Mouse (Mus musculus): ENCODE data around the gene Dnajb3. TPM values are rescaled to one million over a fixed set of nuclear protein-coding genes. Genes with fewer than 3 reads are reported as not detected.
"Not testable (repeated sequence)": the region's sequence is repeated elsewhere in the genome, so short reads cannot be mapped to it uniquely, and the experiment has no call there.

The Dnajb3 gene
- total and polyA plus RNA-seq, 3 experiments = not detected

DNA sequence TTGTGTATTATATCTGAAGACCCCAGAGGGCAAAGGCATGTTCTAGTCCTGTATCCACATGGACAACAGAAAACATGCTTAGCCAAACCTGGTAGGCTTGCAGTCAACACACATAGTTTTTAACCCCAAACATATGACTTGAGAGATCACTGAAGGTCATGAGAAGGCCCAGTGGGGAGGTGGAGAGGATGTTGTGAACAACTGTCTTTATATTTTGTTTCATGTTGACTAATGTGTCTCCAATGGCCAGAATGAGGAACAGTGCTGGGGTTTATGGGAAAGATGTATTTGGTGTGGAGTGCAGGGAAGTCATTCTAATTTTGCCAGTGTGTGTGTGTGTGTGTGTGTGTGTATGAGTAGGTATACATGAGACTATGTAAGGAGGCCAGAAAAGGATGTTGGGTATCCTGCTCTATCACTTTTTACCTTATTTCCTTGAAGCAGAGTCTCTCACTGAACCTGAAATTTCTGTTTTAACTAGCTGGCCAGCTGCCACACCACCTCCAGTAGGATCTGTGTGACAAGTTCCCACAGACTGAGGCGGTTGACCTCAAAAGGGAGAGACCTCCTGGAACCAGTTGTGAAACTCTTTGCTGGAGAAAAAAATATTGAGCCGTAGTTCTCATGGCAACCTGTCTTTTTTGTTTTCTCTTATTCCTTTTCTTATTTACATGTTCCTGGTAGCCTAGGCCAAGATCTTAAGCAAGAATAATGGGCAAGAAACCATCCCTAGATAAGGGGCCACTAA lies 18.6 kb upstream of the Dnajb3 start:
- Histone ChIP-seq H3K36me3 (replicated peaks in 1 of 2; ENCODE audit: control insufficient read depth in 1 of 2, insufficient read depth in 1 of 2, low read length in 1 of 2) (no peaks in the 10 kb centered on the region), H3K9ac (ENCODE audit: insufficient read depth, low read depth) (no peak overlapping the region), H3K9me3 (replicated peaks; ENCODE audit: low read length) (peaks cover 53% of the 10 kb centered on the region), H3K79me2 (replicated peaks; ENCODE audit: control insufficient read depth, extremely low read depth, insufficient read depth, poor library complexity, severe bottlenecking) (no peaks in the 10 kb centered on the region), H3K27ac (ENCODE audit: insufficient read depth, low read depth) (no peak overlapping the region), H3K4me2 (ENCODE audit: insufficient read depth, low read depth, poor library complexity, severe bottlenecking) (no peak overlapping the region), H3K27me3 (replicated peaks) (no peaks in the 10 kb centered on the region), H3K4me3 (replicated peaks in 1 of 3; ENCODE audit: low read depth in 2 of 3, low read length in 2 of 3, poor library complexity in 1 of 3) (no peak overlapping the region), H3K4me1 (ENCODE audit: control insufficient read depth in 1 of 2, insufficient read depth in 2 of 2) (0 out of 4 replicates have a peak, but pooled peaks cover 0 to 3% of the 10 kb centered on the region in 2 experiments)
- dilution Hi-C loops (cut with MboI; ENCODE audit: extremely low pct_ligation_motif_present, extremely low pct_unique_long_range_greater_than_20kb, low sequenced_read_pairs) = no loop called here
- in situ Hi-C loops (cut with MboI; ENCODE audit: low pct_ligation_motif_present, low pct_unique_long_range_greater_than_20kb, low sequenced_read_pairs) = no loop called here
- DNase-seq (ENCODE audit: extremely low read depth) = no peak
- TF ChIP-seq E2F4 (IDR thresholded peaks at IDR 0.05; ENCODE audit: insufficient replicate concordance, low read depth, low read length) (no peak), MAZ (IDR thresholded peaks at IDR 0.05; ENCODE audit: low read depth, low read length) (no peak), NELFE (IDR thresholded peaks at IDR 0.05; ENCODE audit: low read depth, low read length) (no peak), ELF1 (IDR thresholded peaks at IDR 0.05; ENCODE audit: low read depth, low read length) (no peak)

DNA sequence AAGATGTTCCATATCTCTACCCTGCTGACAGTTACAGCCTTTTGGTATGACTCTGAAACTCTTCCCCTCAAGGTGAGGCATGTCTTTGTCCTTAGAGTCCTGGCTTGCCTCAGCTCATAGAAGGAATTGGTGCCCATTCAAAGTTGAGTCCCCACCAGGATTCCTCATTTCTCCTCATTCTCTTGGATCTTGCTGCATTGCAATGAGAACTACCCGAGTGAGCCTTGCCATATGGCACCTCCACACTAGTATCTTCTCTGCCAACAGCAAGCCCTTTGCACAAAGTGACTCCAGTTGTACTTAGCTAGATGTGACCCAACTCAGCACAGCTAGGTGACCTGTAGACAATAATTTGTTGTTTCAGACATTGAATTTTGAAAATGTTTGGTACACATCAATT lies 18.0 kb upstream of the Dnajb3 start:
- no peak for DNase-seq (ENCODE audit: extremely low read depth)
- no peak overlapping the region for H3K27ac ChIP-seq (ENCODE audit: insufficient read depth, low read depth)
- H3K4me2 ChIP-seq (ENCODE audit: insufficient read depth, low read depth, poor library complexity, severe bottlenecking) = no peak overlapping the region
- no peaks in the 10 kb centered on the region for H3K27me3 ChIP-seq (replicated peaks)
- no peak overlapping the region for H3K9ac ChIP-seq (ENCODE audit: insufficient read depth, low read depth)
- no peaks in the 10 kb centered on the region for H3K79me2 ChIP-seq (replicated peaks; ENCODE audit: control insufficient read depth, extremely low read depth, insufficient read depth, poor library complexity, severe bottlenecking)
- peaks cover 57% of the 10 kb centered on the region for H3K9me3 ChIP-seq (replicated peaks; ENCODE audit: low read length)
- TF ChIP-seq SIN3A (IDR thresholded peaks at IDR 0.05; ENCODE audit: low read length) = no peak
- no peak for TF ChIP-seq JUN (IDR thresholded peaks at IDR 0.05; ENCODE audit: insufficient read depth, low read depth, low read length)
- no peak for TF ChIP-seq JUND (conservative IDR thresholded peaks at IDR 0.05; ENCODE audit: low read depth, low read length)
- TF ChIP-seq USF2 (conservative IDR thresholded peaks at IDR 0.05; ENCODE audit: low read depth, low read length) = no peak
- no peak for TF ChIP-seq POLR2AphosphoS2 (IDR thresholded peaks at IDR 0.05; ENCODE audit: low read depth, low read length)
- no peak overlapping the region for H3K4me3 ChIP-seq (replicated peaks in 1 of 3; ENCODE audit: low read depth in 2 of 3, low read length in 2 of 3, poor library complexity in 1 of 3)
- dilution Hi-C loops (cut with MboI; ENCODE audit: extremely low pct_ligation_motif_present, extremely low pct_unique_long_range_greater_than_20kb, low sequenced_read_pairs) (no loop called here), in situ Hi-C loops (cut with MboI; ENCODE audit: low pct_ligation_motif_present, low pct_unique_long_range_greater_than_20kb, low sequenced_read_pairs) (no loop called here)
- H3K4me1 ChIP-seq (ENCODE audit: control insufficient read depth in 1 of 2, insufficient read depth in 2 of 2) = 0 out of 4 replicates have a peak, but pooled peaks cover 0 to 3% of the 10 kb centered on the region in 2 experiments
- no peaks in the 10 kb centered on the region for H3K36me3 ChIP-seq (replicated peaks in 1 of 2; ENCODE audit: control insufficient read depth in 1 of 2, insufficient read depth in 1 of 2, low read length in 1 of 2)

DNA sequence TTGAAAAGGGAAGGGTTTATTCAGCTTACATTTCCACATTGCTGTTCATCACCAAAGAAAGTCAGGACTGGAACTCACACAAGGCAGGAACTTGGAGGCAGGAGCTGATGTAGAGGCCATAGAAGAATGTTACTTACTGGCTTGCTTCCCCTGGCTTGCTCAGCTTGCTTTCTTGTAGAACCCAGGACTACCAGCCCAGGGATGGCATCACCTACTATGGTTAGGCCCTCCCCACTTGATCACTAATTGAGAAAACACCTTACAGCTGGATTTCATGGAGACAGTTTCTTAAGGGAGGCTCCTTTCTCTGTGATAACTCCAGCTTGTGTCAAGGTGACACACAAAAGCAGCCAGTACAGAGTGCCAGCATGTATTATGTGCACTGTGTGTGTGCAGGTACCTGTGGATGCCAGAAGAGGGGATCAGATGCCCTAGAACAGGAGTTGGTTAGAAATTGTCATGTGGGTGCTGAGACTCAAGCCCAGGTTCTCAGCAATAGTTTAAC lies 17.5 kb upstream of the Dnajb3 start:
- H3K4me1 ChIP-seq (ENCODE audit: control insufficient read depth in 1 of 2, insufficient read depth in 2 of 2); H3K9ac ChIP-seq (ENCODE audit: insufficient read depth, low read depth); H3K27me3 ChIP-seq (replicated peaks); H3K27ac ChIP-seq (ENCODE audit: insufficient read depth, low read depth); H3K4me2 ChIP-seq (ENCODE audit: insufficient read depth, low read depth, poor library complexity, severe bottlenecking); H3K36me3 ChIP-seq (replicated peaks in 1 of 2; ENCODE audit: control insufficient read depth in 1 of 2, insufficient read depth in 1 of 2, low read length in 1 of 2); DNase-seq (ENCODE audit: extremely low read depth); H3K79me2 ChIP-seq (replicated peaks; ENCODE audit: control insufficient read depth, extremely low read depth, insufficient read depth, poor library complexity, severe bottlenecking); H3K4me3 ChIP-seq (replicated peaks in 1 of 3; ENCODE audit: low read depth in 2 of 3, low read length in 2 of 3, poor library complexity in 1 of 3); dilution Hi-C loops (cut with MboI; ENCODE audit: extremely low pct_ligation_motif_present, extremely low pct_unique_long_range_greater_than_20kb, low sequenced_read_pairs); in situ Hi-C loops (cut with MboI; ENCODE audit: low pct_ligation_motif_present, low pct_unique_long_range_greater_than_20kb, low sequenced_read_pairs): not testable (repeated sequence)
- H3K9me3 ChIP-seq (replicated peaks; ENCODE audit: low read length) = peaks cover 57% of the 10 kb centered on the region

All from CH12.LX (cell line).